7 mouse cellular contexts compared by ENCODE assay signal in genomic region chr7:112427357-112428157, GRCm38 (mm10). TPM values are rescaled to one million over a fixed set of nuclear protein-coding genes. Genes with fewer than 3 reads are reported as not detected.
A peak's percentile ranks its signal among the peaks of the same experiment; 100 is the strongest.
DNase-seq lines count a peak whose midpoint lies in the region; ATAC-seq lines count a peak whose summit lies in the region.

Gene Parva (plus strand): TSS chr7:112427505.

- ATAC-seq in intestine, embryonic 14.5 days (replicated peaks; ENCODE audit: low FRiP score, low TSS enrichment, low read depth), result peak; percentile 84
- peak; percentile 82 for ATAC-seq in midbrain, embryonic 11.5 days (ENCODE audit: low FRiP score)
- peak; percentile 83 for ATAC-seq in stomach, embryonic 16.5 days (ENCODE audit: insufficient read depth, low FRiP score)

- WGBS in intestine, embryonic 14.5 days, result under 1% methylated on average over 46 of the region's 49 CpGs
- 3% methylated on average over 46 of the region's 49 CpGs for WGBS in midbrain, embryonic 11.5 days
- WGBS in stomach, embryonic 16.5 days, result under 1% methylated on average over 48 of the region's 49 CpGs

- H3K4me3 ChIP-seq in intestine, embryonic 14.5 days (ENCODE audit: low read depth, low read length), result peak within 1 kb of the TSS; percentile 62
- peak within 1 kb of the TSS; percentile 66 for H3K4me3 ChIP-seq in midbrain, embryonic 11.5 days (ENCODE audit: low read depth, low read length)
- H3K4me3 ChIP-seq in stomach, embryonic 16.5 days (replicated peaks; ENCODE audit: low read length), result peak within 1 kb of the TSS; percentile 89

- no peaks in the 10 kb centered on the region for H3K27me3 ChIP-seq in intestine, embryonic 14.5 days (replicated peaks; ENCODE audit: control insufficient read depth, insufficient read depth, low read length)
- H3K27me3 ChIP-seq in midbrain, embryonic 11.5 days (ENCODE audit: control insufficient read depth, insufficient read depth, low read length), result no peaks in the 10 kb centered on the region
- H3K27me3 ChIP-seq in stomach, embryonic 16.5 days (ENCODE audit: control insufficient read depth, insufficient read depth, low read length), result no peaks in the 10 kb centered on the region

- intact Hi-C loops in left cerebral cortex, postnatal 25 days (cut with DNase I), result no loop called here

- H3K4me2 ChIP-seq in intestine, embryonic 14.5 days (ENCODE audit: low read length), result peak within 1 kb of the TSS; percentile 74
- H3K4me2 ChIP-seq in midbrain, embryonic 11.5 days, result peak within 1 kb of the TSS; percentile 88
- peak within 1 kb of the TSS; percentile 61 for H3K4me2 ChIP-seq in stomach, embryonic 16.5 days (ENCODE audit: low read depth, low read length)

- H3K4me1 ChIP-seq in intestine, embryonic 14.5 days (replicated peaks; ENCODE audit: control insufficient read depth, insufficient read depth, low read length), result peaks cover 16% of the 10 kb centered on the region
- peaks cover 8% of the 10 kb centered on the region for H3K4me1 ChIP-seq in midbrain, embryonic 11.5 days (ENCODE audit: control insufficient read depth, insufficient read depth, low read length)
- H3K4me1 ChIP-seq in stomach, embryonic 16.5 days (ENCODE audit: control insufficient read depth, insufficient read depth, low read length), result peaks cover 12% of the 10 kb centered on the region

- H3K9ac ChIP-seq in intestine, embryonic 14.5 days (ENCODE audit: low read length), result peak within 1 kb of the TSS; percentile 99
- peak within 1 kb of the TSS; percentile 95 for H3K9ac ChIP-seq in midbrain, embryonic 11.5 days (ENCODE audit: low read length)
- peak within 1 kb of the TSS; percentile 99 for H3K9ac ChIP-seq in stomach, embryonic 16.5 days (ENCODE audit: low read length)

- H3K9me3 ChIP-seq in intestine, embryonic 14.5 days (ENCODE audit: control insufficient read depth, low read length), result no peaks in the 10 kb centered on the region; the same call in 1 of the 2 replicates
- no peaks in the 10 kb centered on the region; the same call in 1 of the 2 replicates for H3K9me3 ChIP-seq in midbrain, embryonic 11.5 days (ENCODE audit: control insufficient read depth, low read length)
- no peaks in the 10 kb centered on the region for H3K9me3 ChIP-seq in stomach, embryonic 16.5 days (replicated peaks; ENCODE audit: control insufficient read depth, low read length)

- H3K27ac ChIP-seq in intestine, embryonic 14.5 days (ENCODE audit: low read depth), result peak within 1 kb of the TSS; percentile 100
- peak within 1 kb of the TSS; percentile 62 for H3K27ac ChIP-seq in midbrain, embryonic 11.5 days (ENCODE audit: low read depth, low read length)
- H3K27ac ChIP-seq in stomach, embryonic 16.5 days (ENCODE audit: low read length), result peak within 1 kb of the TSS; percentile 100

- peak; percentile 85 for DNase-seq in adrenal gland, postnatal 14 days
- peak; percentile 88 for DNase-seq in embryo, embryonic 11 days
- peak; percentile 76 for DNase-seq in gastrocnemius, postnatal 25 days
- DNase-seq in intestine, embryonic 14.5 days (ENCODE audit: low spot score), result peak; percentile 93
- DNase-seq in left cerebral cortex, postnatal 25 days (ENCODE audit: low spot score in 2 of 2), result peak; percentile 53 to 54
- DNase-seq in midbrain, embryonic 11.5 days (ENCODE audit: low spot score, missing footprints), result peak; percentile 98

- H3K36me3 ChIP-seq in intestine, embryonic 14.5 days (ENCODE audit: control insufficient read depth, insufficient read depth, low read length), result no peaks in the 10 kb centered on the region
- no peaks in the 10 kb centered on the region for H3K36me3 ChIP-seq in midbrain, embryonic 11.5 days (ENCODE audit: control insufficient read depth, insufficient read depth, low read length)
- H3K36me3 ChIP-seq in stomach, embryonic 16.5 days (ENCODE audit: control insufficient read depth, insufficient read depth, low read length), result no peaks in the 10 kb centered on the region

RNA-seq across cellular contexts. Expression of gene Parva, which starts in this region (rescaled TPM):
- 84.2 and 94.8 TPM in 2 replicates for total RNA-seq in adrenal gland, postnatal 14 days (2021)
- 10 to 100 TPM; 19.0 to 22.7 TPM for total RNA-seq in gastrocnemius, postnatal 25 days (2021)
- polyA plus RNA-seq in intestine, embryonic 14.5 days (2014; fragmentation: Nextera tagmentation; extraction: Ambion mirVana), result 102 and 114 TPM in 2 replicates
- total RNA-seq in left cerebral cortex, postnatal 25 days (2021), result 10 to 100 TPM; 53.3 to 53.6 TPM
- 50.0 and 50.2 TPM in 2 replicates for polyA plus RNA-seq in midbrain, embryonic 11.5 days (2014; fragmentation: Nextera tagmentation; extraction: Ambion mirVana)
- 132 and 141 TPM in 2 replicates for polyA plus RNA-seq in stomach, embryonic 16.5 days (2015; fragmentation: Nextera tagmentation; extraction: Ambion mirVana)

Comparison
In these comparisons a context has a peak if more than half of its experiments do, and no peak if none do; other contexts are left out.
1. Peak in every context shown above with its lines: DNase-seq, ATAC-seq, H3K4me3 ChIP-seq and H3K27ac ChIP-seq.